Mouse (Mus musculus): ENCODE results near the gene Tipin. TPM values are rescaled to one million over a fixed set of nuclear protein-coding genes. Genes with fewer than 3 reads are reported as not detected.

Gene Tipin
- polyA plus RNA-seq, 1 experiment from 2014 or later: 316 TPM

DNA sequence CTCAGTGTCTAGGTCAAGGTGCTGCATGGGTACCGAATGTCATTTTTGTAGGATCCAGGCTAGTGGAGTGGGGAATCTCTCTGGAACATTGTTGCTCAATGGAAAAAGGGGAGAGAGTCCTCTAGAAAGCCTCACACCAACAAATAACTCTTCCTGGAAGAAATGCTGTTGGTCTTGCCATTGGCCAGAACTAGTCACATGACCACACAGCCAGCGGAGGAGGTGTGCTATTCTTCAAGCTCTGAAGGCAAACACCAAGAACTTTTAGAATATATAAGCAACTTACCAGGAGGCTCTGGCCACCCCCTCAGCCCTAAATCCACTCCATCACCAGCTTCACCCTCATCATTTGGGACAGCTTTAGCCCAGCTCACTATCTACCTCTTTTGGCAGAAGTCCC is 62.3 kb downstream of the Tipin start:
- DNase-seq (ENCODE audit: low spot score): no peak

DNA sequence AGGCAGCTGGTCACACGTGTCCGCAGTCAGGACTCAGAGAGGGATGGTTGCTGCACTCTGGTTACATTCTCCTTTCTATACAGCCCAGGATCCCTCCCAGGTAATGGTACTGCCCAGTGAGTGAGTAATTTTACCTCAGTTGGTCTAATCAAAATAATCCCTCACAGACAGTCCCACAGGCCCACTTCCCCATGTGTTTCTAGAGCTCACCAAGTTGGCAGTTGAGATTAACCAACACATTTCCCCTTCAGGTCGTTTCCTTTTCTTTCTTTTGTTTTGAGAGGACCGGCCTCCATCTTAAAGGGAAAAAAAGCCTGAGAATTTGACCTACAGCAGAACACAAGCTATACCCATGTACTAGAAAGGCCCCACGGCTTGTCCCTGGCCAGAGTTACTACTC is 64.5 kb downstream of the Tipin start:
- DNase-seq (ENCODE audit: low spot score): no peak

DNA sequence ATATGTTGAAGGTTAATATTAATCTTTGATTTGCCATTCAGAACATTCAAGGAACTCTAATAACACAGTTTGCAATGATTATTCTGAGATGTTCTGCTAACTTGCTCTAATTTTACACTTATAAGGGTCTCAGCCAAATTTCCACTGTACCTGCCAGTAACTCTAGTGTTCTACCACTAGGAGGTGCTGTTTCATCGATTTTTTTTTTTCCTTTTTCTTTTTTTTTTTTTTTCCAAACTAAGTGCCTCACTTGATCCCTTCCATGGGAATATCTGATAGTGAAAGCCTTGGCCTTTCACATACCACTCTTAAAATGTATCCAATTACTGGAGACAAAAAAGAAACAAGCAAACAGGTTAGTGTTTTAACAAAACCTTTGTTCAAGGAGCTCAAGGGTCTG is 66.0 kb downstream of the Tipin start:
- DNase-seq (ENCODE audit: low spot score): peak; percentile 27

DNA sequence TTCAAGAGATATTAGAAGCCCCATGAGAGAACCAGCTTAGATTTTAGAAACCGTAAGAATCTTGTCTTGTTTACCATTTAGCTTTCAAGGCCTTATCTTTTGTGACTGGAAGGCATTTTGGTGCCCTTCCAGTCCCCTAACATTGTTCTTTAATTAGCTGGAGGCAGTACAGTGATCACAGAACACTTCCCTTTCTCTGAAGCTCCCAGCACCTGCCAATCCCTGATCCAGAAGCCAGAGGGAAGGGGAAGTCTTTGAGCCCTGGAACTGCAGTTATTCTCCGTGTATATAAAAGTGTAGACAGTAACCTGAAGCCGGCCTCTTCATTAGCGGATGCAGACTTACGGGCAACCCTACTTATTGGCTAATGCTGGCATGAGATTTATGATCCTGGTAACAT is 68.1 kb downstream of the Tipin start:
- DNase-seq (ENCODE audit: low spot score): no peak

DNA sequence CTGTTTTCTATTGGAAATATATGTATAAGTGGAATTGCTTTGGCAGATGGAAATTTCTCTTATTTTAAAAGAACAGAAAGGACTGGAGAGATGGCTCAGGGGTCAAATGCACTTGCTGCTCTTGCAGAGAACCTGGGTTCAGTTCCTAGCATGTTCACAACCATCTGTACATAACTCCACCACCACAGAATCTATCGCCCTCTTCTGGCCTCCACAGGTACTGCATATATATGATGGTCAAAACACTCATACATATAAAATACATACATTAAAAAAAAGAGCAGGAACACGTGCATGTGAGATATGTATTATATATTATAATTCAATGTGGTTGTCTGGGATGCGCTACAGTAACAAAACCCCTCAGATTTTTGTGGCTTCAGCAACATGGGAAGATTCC is 69.8 kb downstream of the Tipin start:
- peak; percentile 52 for DNase-seq (ENCODE audit: low spot score)

Other genes starting within 250 kb of the Tipin start
- 0.23 TPM in 1 of 2 replicates, not detected in the other for gene Lctl, start 164.4 kb upstream of the Tipin start, polyA plus RNA-seq (2015; fragmentation: Nextera tagmentation; extraction: Ambion mirVana)
- gene Zwilch, start 108.5 kb upstream of the Tipin start, polyA plus RNA-seq (2015; fragmentation: Nextera tagmentation; extraction: Ambion mirVana): 9.4 and 11.3 TPM in 2 replicates
- gene Rpl4, start 108.2 kb upstream of the Tipin start, polyA plus RNA-seq (2015; fragmentation: Nextera tagmentation; extraction: Ambion mirVana): 1,382 and 1,420 TPM in 2 replicates
- gene Snapc5, start 102.3 kb upstream of the Tipin start, polyA plus RNA-seq (2015; fragmentation: Nextera tagmentation; extraction: Ambion mirVana): 38.2 and 43.5 TPM in 2 replicates
- 1.9 TPM in 2 replicates for gene Uchl4, start 46.4 kb upstream of the Tipin start, polyA plus RNA-seq (2015; fragmentation: Nextera tagmentation; extraction: Ambion mirVana)
- gene Map2k1, start 27.9 kb upstream of the Tipin start, polyA plus RNA-seq (2015; fragmentation: Nextera tagmentation; extraction: Ambion mirVana): 67.5 and 68.1 TPM in 2 replicates
- 13.0 and 14.8 TPM in 2 replicates for gene Dis3l, start 59.7 kb downstream of the Tipin start, polyA plus RNA-seq (2015; fragmentation: Nextera tagmentation; extraction: Ambion mirVana)
- 0.58 and 0.75 TPM in 2 replicates for gene Megf11, start 104.0 kb downstream of the Tipin start, polyA plus RNA-seq (2015; fragmentation: Nextera tagmentation; extraction: Ambion mirVana)

Data from thymus, postnatal 0 days (tissue).